Mouse (Mus musculus) heart, embryonic 16.5 days (tissue): Measurements from ENCODE around the gene 1700113H08Rik. TPM values are rescaled to one million over a fixed set of nuclear protein-coding genes. Genes with fewer than 3 reads are reported as not detected.

ENCODE experiments used
- polyA plus RNA-seq: library from polyadenylated mRNA; unstranded; fragments of >200 nt; fragmentation: Nextera tagmentation; extraction: Ambion mirVana; gene quantifications from 2 replicates; pipeline ENCODE4 v1.2.1, GENCODE M21; 2015

Gene 1700113H08Rik
- polyA plus RNA-seq, 1 experiment from 2014 or later = 0.22 TPM

Other genes with a start within 250 kb of the 1700113H08Rik start
- 0.83 and 1.3 TPM in 2 replicates for gene Stab2, start 50.0 kb upstream of the 1700113H08Rik start, polyA plus RNA-seq